Mouse (Mus musculus) small intestine, adult 2 months (tissue): Measurements from ENCODE around the gene P2ry10b. TPM values are rescaled to one million over a fixed set of nuclear protein-coding genes. Genes with fewer than 3 reads are reported as not detected.
A peak's percentile ranks its signal among the peaks of the same experiment; 100 is the strongest.

Source experiments
- H3K27ac ChIP-seq: fragments of 200-500 bp; 2 replicates; pipeline ENCODE4 v1.5.1; 2012; ENCODE audit warnings: low read depth, low read length, control low read depth, inconsistent platforms; ENCODE audit not compliant: insufficient read depth
- H3K27me3 ChIP-seq: fragments of 200-500 bp; 2 replicates; pipeline ENCODE4 v1.6.1; 2012; ENCODE audit warnings: mild to moderate bottlenecking, moderate library complexity, low read length, inconsistent platforms; ENCODE audit not compliant: control insufficient read depth, insufficient read depth
- H3K36me3 ChIP-seq: fragments of 200-500 bp; 2 replicates; pipeline ENCODE4 v1.6.1; 2012; ENCODE audit warnings: mild to moderate bottlenecking, low read length, control low read depth, inconsistent platforms; ENCODE audit not compliant: control insufficient read depth, insufficient read depth
- H3K4me1 ChIP-seq: fragments of 200-500 bp; 2 replicates; pipeline ENCODE4 v1.6.1; 2012; ENCODE audit warnings: low read length, inconsistent platforms, mixed read lengths; ENCODE audit not compliant: control insufficient read depth, insufficient read depth, insufficient read length
- H3K4me3 ChIP-seq: fragments of 200-500 bp; 2 replicates; pipeline ENCODE4 v1.5.1; 2012; ENCODE audit warnings: low read depth, mild to moderate bottlenecking, control low read depth, inconsistent platforms, low read length, moderate library complexity
- CTCF ChIP-seq: fragments of 200-500 bp; IDR thresholded peaks from 2 replicates; pipeline ENCODE4 v1.5.1; 2012; ENCODE audit warnings: low read depth, mild to moderate bottlenecking, control low read depth, inconsistent platforms, low read length, moderate library complexity, mixed read lengths; ENCODE audit not compliant: insufficient replicate concordance, insufficient read length; ENCODE audit errors: extremely low read depth
- POLR2A ChIP-seq: fragments of 200-500 bp; IDR thresholded peaks from 2 replicates; pipeline ENCODE4 v1.6.1; 2012; ENCODE audit warnings: low read depth, mild to moderate bottlenecking, control low read depth, inconsistent platforms, low read length, moderate library complexity
- WGBS: fragments of 180-500 bp; shearing (Covaris S2); methylation state at CpG from one replicate; pipeline ENCODE4 v1.1.7; 2018; 5-methylcytosine and 5-hydroxymethylcytosine counted together
- polyA plus RNA-seq: library from polyadenylated mRNA; depleted of rRNA; stranded (reverse); fragments of >200 nt; gene quantifications from 2 replicates; pipeline ENCODE4 v1.2.3, GENCODE M21; 2012; rRNA removed

Gene P2ry10b
- polyA plus RNA-seq, 1 experiment: 0.32 TPM

- Histone ChIP-seq H3K36me3 (no peaks in the 10 kb centered on the region), H3K27me3 (no peaks in the 10 kb centered on the region), H3K4me3 (no peak overlapping the region), H3K27ac (peak overlapping the region; percentile 59), H3K4me1 (no peaks in the 10 kb centered on the region)
- no peak for TF ChIP-seq CTCF
- WGBS: 37% methylated on average over 4 of the region's 4 CpGs
Measured at GRCm38 (mm10) chrX:107150752-107151515, 2.2 kb downstream of the P2ry10b start.

DNA sequence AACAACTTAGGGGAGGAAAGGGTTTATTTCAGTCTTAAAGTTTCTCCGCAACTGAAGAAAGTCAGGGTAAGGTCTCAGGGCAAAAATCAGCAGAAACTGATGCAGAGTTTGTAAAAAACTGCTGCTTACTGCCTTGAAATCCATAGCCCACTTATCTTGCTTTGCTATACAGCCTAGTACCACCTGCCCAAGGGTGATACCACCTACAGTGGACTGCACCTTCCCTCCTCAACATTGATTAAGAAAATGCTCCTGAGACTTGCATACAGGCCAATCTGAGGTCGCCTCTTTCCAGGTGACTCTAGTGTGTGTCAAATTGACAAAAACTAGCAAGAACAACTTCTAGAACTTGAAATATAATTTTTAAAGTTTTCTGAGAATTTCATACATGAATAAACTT lies 7.3 kb downstream of the P2ry10b start:
- no peaks in the 10 kb centered on the region for H3K27me3 ChIP-seq
- H3K4me3 ChIP-seq: no peak overlapping the region
- no peak for TF ChIP-seq CTCF
- TF ChIP-seq POLR2A: no peak
- no peaks in the 10 kb centered on the region for H3K36me3 ChIP-seq
- 75% methylated on average over 2 of the region's 2 CpGs for WGBS
- no peak overlapping the region for H3K27ac ChIP-seq
- H3K4me1 ChIP-seq: no peaks in the 10 kb centered on the region

DNA sequence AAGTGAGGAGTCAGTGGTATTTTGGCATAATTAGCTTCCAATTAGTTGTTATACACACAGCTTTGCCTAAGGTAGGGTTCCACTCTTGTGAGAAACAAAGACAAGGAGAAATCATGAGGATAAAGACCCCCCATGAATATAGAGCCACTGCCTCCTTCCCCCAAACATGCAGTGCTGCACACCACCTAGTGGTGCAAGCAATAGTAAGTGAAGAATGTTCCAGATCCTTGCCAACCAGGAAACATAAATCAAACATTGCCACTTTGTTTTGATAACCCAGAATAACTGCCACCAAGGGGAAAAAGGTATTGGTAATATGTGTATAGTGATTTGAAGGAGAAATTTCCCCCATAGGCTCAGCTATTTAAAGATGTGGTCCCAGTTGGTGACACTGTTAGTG lies 11.8 kb downstream of the P2ry10b start:
- H3K27me3 ChIP-seq: no peaks in the 10 kb centered on the region

DNA sequence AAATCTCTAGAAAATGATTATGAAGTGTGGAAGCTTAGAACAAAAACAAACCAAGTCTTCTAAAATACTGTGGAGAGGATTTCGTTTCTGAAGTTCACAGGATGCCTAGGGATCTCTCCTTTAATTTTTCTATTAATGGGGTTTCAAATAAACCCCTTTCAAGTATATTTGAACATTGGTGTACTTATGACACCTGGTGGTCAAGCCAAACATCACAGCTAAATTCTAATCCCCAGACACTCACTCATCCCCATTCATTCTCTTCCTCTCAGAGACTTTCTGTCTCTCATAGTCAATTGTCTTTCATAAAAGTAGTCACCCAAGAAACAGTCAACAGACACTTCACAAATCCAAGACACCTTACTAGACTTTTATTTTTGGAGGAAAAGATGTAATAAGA lies 19.6 kb downstream of the P2ry10b start:
- 0% methylated on average over 1 of the region's 1 CpGs for WGBS
- TF ChIP-seq CTCF (no peak), POLR2A (no peak)

More for the DNA sequence above, 11.8 kb downstream of the P2ry10b start:
- Histone ChIP-seq H3K36me3 (no peaks in the 10 kb centered on the region), H3K4me1 (no peaks in the 10 kb centered on the region), H3K27ac (no peak overlapping the region), H3K4me3 (no peak overlapping the region)
- TF ChIP-seq POLR2A (no peak), CTCF (no peak)

DNA sequence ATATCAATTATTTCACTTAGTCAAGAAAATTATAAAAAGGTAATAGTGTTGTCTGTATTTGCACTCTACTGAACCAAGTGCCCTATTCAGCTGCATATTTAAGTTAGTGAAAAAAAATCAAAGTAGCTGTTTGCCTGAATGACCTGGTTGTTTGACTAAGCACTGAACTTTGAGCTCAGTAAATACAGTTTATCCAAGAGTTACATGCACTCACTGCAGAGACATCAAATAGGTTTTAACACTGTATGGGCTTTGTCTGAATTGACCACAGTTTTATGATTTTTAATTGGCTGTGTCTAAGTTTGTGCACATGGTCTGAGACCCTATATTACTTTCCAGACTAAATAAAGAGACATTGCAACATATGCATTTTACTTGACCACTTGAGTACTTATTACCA lies 20.4 kb downstream of the P2ry10b start:
- H3K36me3 ChIP-seq: no peaks in the 10 kb centered on the region
- no peaks in the 10 kb centered on the region for H3K4me1 ChIP-seq
- H3K4me3 ChIP-seq: no peak overlapping the region
- TF ChIP-seq CTCF (no peak), POLR2A (no peak)
- H3K27ac ChIP-seq: no peak overlapping the region
- H3K27me3 ChIP-seq: no peaks in the 10 kb centered on the region

More for the DNA sequence above, 19.6 kb downstream of the P2ry10b start:
- Histone ChIP-seq H3K27ac (no peak overlapping the region), H3K4me1 (no peaks in the 10 kb centered on the region), H3K36me3 (no peaks in the 10 kb centered on the region), H3K4me3 (no peak overlapping the region), H3K27me3 (no peaks in the 10 kb centered on the region)

GRCm38 (mm10) chrX:107178742-107179141 lies 30.0 kb downstream of the P2ry10b start:
- 56% methylated on average over 1 of the region's 1 CpGs for WGBS
- no peak overlapping the region for H3K4me3 ChIP-seq
- H3K4me1 ChIP-seq: no peaks in the 10 kb centered on the region
- H3K27me3 ChIP-seq: no peaks in the 10 kb centered on the region
- H3K36me3 ChIP-seq: no peaks in the 10 kb centered on the region
- H3K27ac ChIP-seq: no peak overlapping the region
- TF ChIP-seq CTCF (no peak), POLR2A (no peak)

DNA sequence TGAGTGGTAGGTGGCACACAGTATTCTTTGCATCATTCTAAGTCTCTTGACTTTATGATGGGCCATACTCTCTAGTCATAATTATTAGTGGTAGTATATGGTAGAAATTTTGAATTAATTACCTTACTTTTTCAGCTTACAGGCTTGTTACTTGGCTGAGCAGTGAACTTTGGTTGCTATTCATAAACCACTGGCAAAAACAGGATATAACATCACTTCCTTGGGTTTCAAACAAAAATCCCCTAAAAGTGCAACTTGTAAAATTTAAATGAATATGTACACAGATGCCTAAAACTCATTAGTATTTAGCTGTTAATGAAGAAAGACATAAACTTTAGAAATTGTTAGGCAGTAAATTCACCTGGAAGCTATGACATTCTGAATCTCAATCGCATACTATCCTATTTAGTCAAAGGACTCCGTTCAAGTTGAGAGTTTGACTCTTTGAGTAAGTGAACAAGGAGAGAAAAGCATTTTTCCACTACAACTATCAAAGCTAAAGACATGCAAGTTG lies 68.9 kb downstream of the P2ry10b start:
- 80% methylated on average over 2 of the region's 2 CpGs for WGBS
- Histone ChIP-seq H3K36me3 (no peaks in the 10 kb centered on the region), H3K4me3 (no peak overlapping the region), H3K27ac (no peak overlapping the region), H3K4me1 (no peaks in the 10 kb centered on the region), H3K27me3 (no peaks in the 10 kb centered on the region)
- TF ChIP-seq POLR2A (no peak), CTCF (no peak)

Other genes with a start within 250 kb of the P2ry10b start
- gene Lpar4, start 228.3 kb upstream of the P2ry10b start, polyA plus RNA-seq: 0.04 TPM in 1 of 2 replicates, not detected in the other
- 0.52 and 0.56 TPM in 2 replicates for gene P2ry10, start 60.4 kb upstream of the P2ry10b start, polyA plus RNA-seq
- gene Gpr174, start 107.0 kb downstream of the P2ry10b start, polyA plus RNA-seq: 0.05 TPM in 1 of 2 replicates, not detected in the other